Mouse (Mus musculus): Measurements from ENCODE around the gene Eif5. TPM values are rescaled to one million over a fixed set of nuclear protein-coding genes. Genes with fewer than 3 reads are reported as not detected.

The Eif5 gene
- polyA plus RNA-seq, 1 experiment: 363 TPM

DNA sequence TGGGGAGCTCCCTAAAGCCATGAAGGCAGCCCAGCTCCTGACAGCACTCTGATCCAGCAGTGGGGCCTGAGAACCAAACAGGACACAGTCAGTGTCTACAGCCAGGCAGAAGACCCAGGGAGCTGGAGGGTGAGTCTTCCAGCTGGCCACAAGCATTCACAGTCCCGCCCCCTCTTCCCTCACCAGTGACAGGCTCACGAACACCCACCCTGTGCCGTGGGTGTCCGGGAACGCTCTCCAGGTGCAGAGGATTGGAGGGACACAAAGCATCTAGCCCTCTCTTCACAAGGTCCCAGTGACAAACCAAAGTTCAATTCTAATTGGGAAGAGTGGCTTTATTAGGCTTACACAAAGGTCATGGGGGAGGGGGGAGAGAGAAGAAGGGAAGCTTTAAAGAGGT lies 18.0 kb upstream of the Eif5 start:
- no peaks in the 10 kb centered on the region for H3K4me1 ChIP-seq (ENCODE audit: control insufficient read depth, insufficient read depth, low read length)
- no peak for TF ChIP-seq POLR2A (IDR thresholded peaks at IDR 0.05; ENCODE audit: low read depth, low read length)
- TF ChIP-seq CTCF (IDR thresholded peaks at IDR 0.05; ENCODE audit: borderline replicate concordance, insufficient read depth, low read length): no peak

DNA sequence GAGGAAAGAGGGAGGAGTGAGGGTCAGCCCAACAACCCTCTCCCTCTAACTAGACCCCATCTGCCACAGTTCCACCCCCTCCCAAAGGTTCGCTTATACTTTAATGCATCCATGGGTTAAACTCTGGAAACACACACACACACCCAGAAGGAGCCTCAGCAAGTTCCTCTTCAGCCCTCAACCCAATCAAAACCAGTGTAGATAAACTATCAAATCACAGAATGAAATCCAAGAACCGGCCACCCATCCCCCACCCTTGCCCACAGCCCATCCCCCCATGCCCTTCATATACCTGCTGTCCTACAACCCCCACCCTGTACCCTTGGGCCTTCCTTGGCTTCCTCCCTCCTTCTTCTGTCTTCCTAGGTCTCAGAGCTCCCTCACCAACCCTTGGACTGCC lies 16.8 kb upstream of the Eif5 start:
- Histone ChIP-seq H3K4me1 (ENCODE audit: control insufficient read depth, insufficient read depth, low read length) (no peaks in the 10 kb centered on the region), H3K4me3 (ENCODE audit: insufficient read depth, low read length) (no peak overlapping the region), H3K27ac (ENCODE audit: insufficient read depth, low read length) (no peak overlapping the region)
- no peak for TF ChIP-seq POLR2A (IDR thresholded peaks at IDR 0.05; ENCODE audit: low read depth, low read length)

More for the DNA sequence above, 18.0 kb upstream of the Eif5 start:
- H3K27ac ChIP-seq (ENCODE audit: insufficient read depth, low read length): no peak overlapping the region
- H3K4me3 ChIP-seq (ENCODE audit: insufficient read depth, low read length): no peak overlapping the region

DNA sequence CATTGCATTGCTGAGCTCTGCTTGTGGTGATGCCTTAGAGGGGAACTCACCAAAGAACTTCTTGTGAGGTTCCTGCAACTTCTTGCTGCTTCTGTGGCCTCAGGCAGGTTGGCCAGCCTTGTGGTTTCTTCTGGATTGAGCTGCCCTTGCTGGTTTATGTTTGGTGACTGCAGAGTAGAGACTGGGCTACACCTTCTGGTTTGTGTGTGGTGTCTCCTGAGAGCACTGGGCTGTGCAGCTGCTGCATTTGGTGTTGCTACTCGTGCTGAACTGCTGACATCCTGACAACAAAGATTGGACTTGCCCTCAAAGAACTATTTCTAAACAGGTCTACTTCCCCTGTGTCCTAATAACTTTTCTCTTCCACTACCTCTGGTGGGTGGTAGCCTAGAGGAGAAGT lies 13.3 kb upstream of the Eif5 start:
- no peak for TF ChIP-seq POLR2A (IDR thresholded peaks at IDR 0.05; ENCODE audit: low read depth, low read length)
- TF ChIP-seq CTCF (IDR thresholded peaks at IDR 0.05; ENCODE audit: borderline replicate concordance, insufficient read depth, low read length): no peak
- Histone ChIP-seq H3K4me3 (ENCODE audit: insufficient read depth, low read length) (no peak overlapping the region), H3K27ac (ENCODE audit: insufficient read depth, low read length) (no peak overlapping the region), H3K4me1 (ENCODE audit: control insufficient read depth, insufficient read depth, low read length) (no peaks in the 10 kb centered on the region)

DNA sequence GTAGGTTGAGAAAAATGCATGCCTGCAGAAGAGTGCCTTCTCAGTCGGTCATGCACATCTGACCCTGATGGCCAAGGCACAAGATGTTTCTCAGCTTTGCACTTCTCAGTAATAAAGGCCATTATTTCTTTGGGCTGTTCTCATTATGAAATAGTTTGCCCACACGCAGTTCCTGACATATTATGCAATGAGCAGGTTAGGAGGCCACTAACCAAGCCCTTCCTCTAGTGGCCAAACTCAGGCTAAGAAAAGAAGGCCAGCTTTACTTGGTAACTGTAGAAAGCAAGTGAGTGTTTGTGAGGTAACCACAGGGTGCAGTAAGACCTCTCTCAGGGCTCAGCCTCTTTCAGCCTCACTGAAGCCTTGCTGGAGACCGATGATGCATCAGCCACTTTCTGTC lies 12.9 kb upstream of the Eif5 start:
- no peak overlapping the region for H3K4me3 ChIP-seq (ENCODE audit: insufficient read depth, low read length)
- TF ChIP-seq POLR2A (IDR thresholded peaks at IDR 0.05; ENCODE audit: low read depth, low read length): no peak
- no peak for TF ChIP-seq CTCF (IDR thresholded peaks at IDR 0.05; ENCODE audit: borderline replicate concordance, insufficient read depth, low read length)
- H3K4me1 ChIP-seq (ENCODE audit: control insufficient read depth, insufficient read depth, low read length): no peaks in the 10 kb centered on the region
- no peak overlapping the region for H3K27ac ChIP-seq (ENCODE audit: insufficient read depth, low read length)

DNA sequence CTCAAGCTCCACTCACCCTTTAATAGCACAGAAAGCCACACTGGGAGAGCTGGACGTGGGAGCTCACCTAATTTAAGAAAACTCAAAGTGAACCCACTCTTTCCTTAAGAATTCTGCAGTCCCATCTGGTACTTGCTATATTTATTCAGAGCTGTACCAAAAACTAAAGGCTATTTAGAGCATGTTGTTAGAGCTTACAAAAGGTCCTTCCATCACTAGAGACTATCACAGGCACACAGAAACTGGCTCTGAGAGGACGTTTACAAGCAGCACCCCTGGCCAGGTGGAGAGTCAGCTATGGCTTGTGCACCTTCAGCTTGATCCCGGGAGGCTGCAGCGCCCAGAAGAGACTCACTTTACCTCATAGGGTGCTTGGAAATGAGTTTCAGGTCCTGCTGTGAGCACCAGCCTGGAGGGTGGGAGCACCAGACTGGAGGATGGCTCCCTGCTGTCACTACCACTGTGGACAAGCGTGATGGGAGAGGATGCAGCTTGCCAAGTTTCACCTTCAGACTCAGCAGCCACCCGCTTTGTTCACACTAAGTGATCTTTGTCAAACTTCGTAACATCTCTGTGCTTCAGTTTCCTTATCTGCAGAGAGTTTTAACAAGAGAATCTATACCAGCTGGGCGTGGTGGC lies 10.1 kb upstream of the Eif5 start:
- no peak overlapping the region for H3K4me3 ChIP-seq (ENCODE audit: insufficient read depth, low read length)
- H3K4me1 ChIP-seq (ENCODE audit: control insufficient read depth, insufficient read depth, low read length): peaks cover 9% of the 10 kb centered on the region; the same call in 1 of the 2 replicates
- no peak overlapping the region for H3K27ac ChIP-seq (ENCODE audit: insufficient read depth, low read length)
- TF ChIP-seq POLR2A (IDR thresholded peaks at IDR 0.05; ENCODE audit: low read depth, low read length): no peak
- TF ChIP-seq CTCF (IDR thresholded peaks at IDR 0.05; ENCODE audit: borderline replicate concordance, insufficient read depth, low read length): no peak

DNA sequence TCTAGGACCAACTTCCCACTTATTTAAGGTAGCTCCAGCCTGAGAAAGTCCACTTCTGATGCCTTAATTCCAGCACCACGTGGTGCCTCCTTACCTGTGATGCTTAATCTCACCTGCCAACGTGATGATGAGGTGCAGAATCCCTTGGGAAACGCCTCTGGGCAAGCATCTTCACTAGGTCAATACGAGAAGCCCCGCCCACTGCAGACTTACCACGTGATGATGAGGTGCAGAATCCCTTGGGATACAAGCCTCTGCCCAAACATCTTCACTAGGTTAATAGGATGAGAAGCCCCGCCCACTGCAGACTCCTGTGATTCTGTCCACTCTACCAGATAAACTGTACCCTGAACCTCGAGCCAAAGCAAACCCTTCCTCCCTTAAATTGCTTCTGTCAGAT lies 8.6 kb upstream of the Eif5 start:
- TF ChIP-seq POLR2A (IDR thresholded peaks at IDR 0.05; ENCODE audit: low read depth, low read length) (no peak), CTCF (IDR thresholded peaks at IDR 0.05; ENCODE audit: borderline replicate concordance, insufficient read depth, low read length) (no peak)
- Histone ChIP-seq H3K4me1 (ENCODE audit: control insufficient read depth, insufficient read depth, low read length) (peaks cover 9% of the 10 kb centered on the region; the same call in 1 of the 2 replicates), H3K4me3 (ENCODE audit: insufficient read depth, low read length) (no peak overlapping the region), H3K27ac (ENCODE audit: insufficient read depth, low read length) (no peak overlapping the region)

DNA sequence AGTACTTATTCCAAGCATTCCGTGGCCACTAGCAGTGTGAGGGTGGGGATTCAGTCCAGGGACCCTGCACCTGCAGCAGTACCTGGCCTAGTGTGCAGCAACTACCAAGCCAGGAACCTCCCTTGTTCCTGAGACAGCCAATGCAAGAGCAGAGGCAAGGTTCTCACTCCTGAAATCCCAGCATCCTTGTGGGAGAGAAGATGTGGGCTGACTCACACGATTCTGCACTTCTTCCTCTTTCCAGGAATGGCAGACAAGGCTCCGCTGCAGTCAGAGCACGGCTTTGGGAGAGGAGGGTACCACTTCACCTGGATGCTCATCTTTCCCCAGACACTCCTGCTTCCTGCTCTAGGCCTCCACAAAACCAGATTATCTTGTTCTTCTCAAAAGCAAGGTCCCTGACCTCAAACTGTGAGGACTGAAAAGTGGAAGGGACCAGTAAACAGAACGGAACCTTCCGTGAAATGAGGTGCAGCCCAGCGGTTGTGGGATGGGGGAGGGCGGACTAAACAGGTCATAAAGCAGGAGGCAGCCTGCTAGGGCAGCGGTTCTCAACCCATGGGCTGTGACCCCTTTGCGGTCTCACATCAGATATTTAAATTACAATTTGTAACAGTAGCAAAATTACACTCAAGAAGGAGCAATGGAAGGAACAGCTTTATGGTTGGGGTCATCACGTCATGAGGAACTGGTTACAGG lies 4.6 kb upstream of the Eif5 start:
- no peak for TF ChIP-seq CTCF (IDR thresholded peaks at IDR 0.05; ENCODE audit: borderline replicate concordance, insufficient read depth, low read length)
- Histone ChIP-seq H3K4me3 (ENCODE audit: insufficient read depth, low read length) (no peak overlapping the region), H3K4me1 (ENCODE audit: control insufficient read depth, insufficient read depth, low read length) (peaks cover 12% of the 10 kb centered on the region), H3K27ac (ENCODE audit: insufficient read depth, low read length) (no peak overlapping the region)

DNA sequence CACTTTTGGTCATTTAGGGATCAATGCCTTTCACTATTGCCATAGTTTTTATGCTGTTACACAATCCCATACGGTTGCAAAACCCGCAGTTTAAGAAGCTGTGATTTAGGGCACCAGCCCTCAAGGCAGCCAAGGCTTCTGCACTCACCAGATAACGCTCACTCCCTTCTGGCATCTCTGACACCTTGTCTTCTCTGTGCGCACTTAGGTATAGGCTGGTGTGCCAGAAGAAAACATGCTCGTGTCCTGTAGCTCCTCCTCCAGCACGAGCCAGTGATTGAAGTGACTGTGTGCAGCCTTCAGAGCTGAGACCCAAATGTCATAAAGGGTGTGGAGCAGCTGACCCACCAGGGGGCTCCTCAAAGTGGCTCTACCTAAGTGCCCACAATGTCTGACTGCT lies 2.5 kb upstream of the Eif5 start:
- Histone ChIP-seq H3K27ac (ENCODE audit: insufficient read depth, low read length) (no peak overlapping the region), H3K4me3 (ENCODE audit: insufficient read depth, low read length) (no peak overlapping the region), H3K4me1 (ENCODE audit: control insufficient read depth, insufficient read depth, low read length) (peaks cover 12% of the 10 kb centered on the region)
- TF ChIP-seq POLR2A (IDR thresholded peaks at IDR 0.05; ENCODE audit: low read depth, low read length): no peak
- TF ChIP-seq CTCF (IDR thresholded peaks at IDR 0.05; ENCODE audit: borderline replicate concordance, insufficient read depth, low read length): no peak

DNA sequence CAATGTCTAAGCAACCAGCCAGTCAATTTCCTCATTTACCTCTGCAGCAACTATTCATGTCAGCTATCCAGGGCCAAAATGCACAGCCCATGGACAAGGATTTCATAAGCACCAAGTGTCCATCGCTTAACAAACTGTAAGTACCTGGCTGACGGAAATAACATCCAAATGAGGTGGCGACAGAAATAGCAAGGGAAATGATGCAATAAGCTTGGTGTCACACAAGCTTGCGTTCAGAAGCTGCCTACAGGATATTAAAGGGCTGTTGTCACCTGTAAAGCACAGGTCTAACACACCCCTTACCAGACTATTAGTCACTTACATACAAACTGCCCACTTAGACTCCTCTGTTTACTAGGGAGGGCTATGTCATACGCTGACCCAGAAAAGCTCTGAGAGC lies 2.1 kb upstream of the Eif5 start:
- Histone ChIP-seq H3K27ac (ENCODE audit: insufficient read depth, low read length) (no peak overlapping the region), H3K4me1 (ENCODE audit: control insufficient read depth, insufficient read depth, low read length) (peaks cover 15% of the 10 kb centered on the region), H3K4me3 (ENCODE audit: insufficient read depth, low read length) (no peak overlapping the region)
- no peak for TF ChIP-seq CTCF (IDR thresholded peaks at IDR 0.05; ENCODE audit: borderline replicate concordance, insufficient read depth, low read length)
- TF ChIP-seq POLR2A (IDR thresholded peaks at IDR 0.05; ENCODE audit: low read depth, low read length): no peak

DNA sequence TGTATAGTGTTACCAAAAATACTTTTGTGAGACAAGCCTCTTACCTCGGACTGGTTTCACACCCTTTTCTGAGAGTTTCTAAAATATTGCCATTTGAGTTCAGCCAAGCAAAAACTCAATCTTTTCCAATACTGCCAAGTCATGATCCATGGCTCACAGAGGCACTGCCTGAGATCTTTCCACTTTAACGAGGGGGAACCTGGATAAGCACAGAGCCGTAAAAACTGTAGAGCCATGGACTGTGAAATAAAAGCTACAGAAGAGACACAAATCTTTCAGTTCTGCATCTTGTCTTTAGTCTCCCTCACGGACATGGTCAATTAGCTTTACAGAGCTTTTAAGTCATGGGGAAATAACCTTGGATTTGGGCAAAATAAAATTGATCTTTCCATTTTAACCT lies 1.1 kb upstream of the Eif5 start:
- peaks cover 11% of the 10 kb centered on the region for H3K4me1 ChIP-seq (ENCODE audit: control insufficient read depth, insufficient read depth, low read length)
- peak; percentile 33 for TF ChIP-seq POLR2A (IDR thresholded peaks at IDR 0.05; ENCODE audit: low read depth, low read length)
- no peak for TF ChIP-seq CTCF (IDR thresholded peaks at IDR 0.05; ENCODE audit: borderline replicate concordance, insufficient read depth, low read length)
- peak overlapping the region; percentile 5; the same call in 1 of the 2 replicates for H3K27ac ChIP-seq (ENCODE audit: insufficient read depth, low read length)
- H3K4me3 ChIP-seq (ENCODE audit: insufficient read depth, low read length): peak overlapping the region; percentile 85
